Mouse (Mus musculus) embryonic facial prominence, embryonic 11.5 days (tissue): ENCODE results near the gene Adcy9. TPM values are rescaled to one million over a fixed set of nuclear protein-coding genes. Genes with fewer than 3 reads are reported as not detected.

ENCODE experiments used
- ATAC-seq: fragments of 200-750 bp; cut with Nextera tagmentation; replicated peaks from 2 replicates; pipeline ENCODE4 v1.8.0; 2017; ENCODE audit warnings: low read depth; ENCODE audit not compliant: insufficient number of reproducible peaks, low FRiP score, low TSS enrichment
- DNase-seq: peaks from one replicate; pipeline ENCODE4 v3.0.0-alpha.2; 2015; ENCODE audit warnings: low spot score
- H3K27ac ChIP-seq: fragments of 300-500 bp; sonication (generic); replicated peaks from 2 replicates; pipeline ENCODE4 v1.5.1; 2014; ENCODE audit warnings: mild to moderate bottlenecking, low read depth, low read length, control low read depth
- H3K27me3 ChIP-seq: fragments of 300-500 bp; sonication (generic); 2 replicates; pipeline ENCODE4 v1.6.1; 2014; ENCODE audit warnings: mild to moderate bottlenecking, low read length, moderate library complexity, mixed read lengths; ENCODE audit not compliant: control insufficient read depth, insufficient read depth
- H3K36me3 ChIP-seq: fragments of 300-500 bp; sonication (generic); replicated peaks from 2 replicates; pipeline ENCODE4 v1.6.1; 2014; ENCODE audit warnings: low read depth, mild to moderate bottlenecking, low read length, moderate library complexity, mixed read lengths; ENCODE audit not compliant: control insufficient read depth, insufficient read depth
- H3K4me1 ChIP-seq: fragments of 300-500 bp; sonication (generic); 2 replicates; pipeline ENCODE4 v1.6.1; 2014; ENCODE audit warnings: low read length, mixed read lengths; ENCODE audit not compliant: control insufficient read depth, insufficient read depth
- H3K4me2 ChIP-seq: fragments of 300-500 bp; sonication (generic); 2 replicates; pipeline ENCODE4 v1.6.1; 2014; ENCODE audit warnings: low read depth, mild to moderate bottlenecking, control low read depth, low read length, moderate library complexity
- H3K4me3 ChIP-seq: fragments of 300-500 bp; sonication (generic); 2 replicates; pipeline ENCODE4 v1.5.1; 2014; ENCODE audit warnings: low read depth, low read length, control low read depth
- H3K9ac ChIP-seq: fragments of 300-500 bp; sonication (generic); replicated peaks from 2 replicates; pipeline ENCODE4 v1.6.1; 2014; ENCODE audit warnings: mild to moderate bottlenecking, control low read depth, low read length
- H3K9me3 ChIP-seq: fragments of 300-500 bp; sonication (generic); replicated peaks from 2 replicates; pipeline ENCODE4 v1.6.1; 2016; ENCODE audit warnings: mild to moderate bottlenecking, low read length, inconsistent platforms, mixed read lengths; ENCODE audit not compliant: control insufficient read depth
- WGBS: fragments of 180-500 bp; shearing (Covaris S2); extraction: QIAGEN DNeasy Blood & Tissue Kit; methylation state at CpG from one replicate; pipeline ENCODE4 v1.1.7; 2014; 5-methylcytosine and 5-hydroxymethylcytosine counted together
- polyA plus RNA-seq: library from polyadenylated mRNA; unstranded; fragments of >200 nt; fragmentation: Nextera tagmentation; extraction: Ambion mirVana; gene quantifications from 2 replicates; pipeline ENCODE4 v1.2.1, GENCODE M21; 2014

Adcy9 gene
- polyA plus RNA-seq, 1 experiment from 2014 or later: 0.67 TPM

DNA sequence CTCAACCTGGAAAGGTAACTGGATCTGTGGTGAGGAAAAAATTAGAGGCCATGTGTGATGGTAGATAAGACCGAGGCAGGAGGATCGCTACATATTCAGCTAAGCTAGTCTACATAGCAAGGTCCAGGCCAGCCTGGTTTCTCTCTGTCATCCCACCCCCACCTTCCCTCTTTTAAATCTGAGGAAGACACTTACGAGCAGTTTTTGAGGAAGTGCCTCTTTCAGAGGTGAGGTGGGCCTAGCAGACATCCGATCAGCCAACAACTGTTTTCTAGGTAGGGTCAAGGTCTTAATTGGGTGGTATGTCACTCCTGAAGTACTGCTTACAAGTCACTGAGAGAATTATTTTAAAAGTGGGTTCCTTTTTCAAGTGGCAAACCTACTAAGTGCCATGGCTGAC is 138.8 kb downstream of the Adcy9 start:
- no peak overlapping the region for H3K27ac ChIP-seq
- no peak overlapping the region for H3K4me3 ChIP-seq
- H3K4me2 ChIP-seq: no peak overlapping the region
- H3K9ac ChIP-seq: no peak overlapping the region
- ATAC-seq (no peak), DNase-seq (no peak)
- no peaks in the 10 kb centered on the region for H3K4me1 ChIP-seq
- 73% methylated on average over 4 of the region's 4 CpGs for WGBS
- no peaks in the 10 kb centered on the region for H3K27me3 ChIP-seq
- no peaks in the 10 kb centered on the region; the same call in 1 of the 2 replicates for H3K36me3 ChIP-seq
- H3K9me3 ChIP-seq: no peaks in the 10 kb centered on the region

DNA sequence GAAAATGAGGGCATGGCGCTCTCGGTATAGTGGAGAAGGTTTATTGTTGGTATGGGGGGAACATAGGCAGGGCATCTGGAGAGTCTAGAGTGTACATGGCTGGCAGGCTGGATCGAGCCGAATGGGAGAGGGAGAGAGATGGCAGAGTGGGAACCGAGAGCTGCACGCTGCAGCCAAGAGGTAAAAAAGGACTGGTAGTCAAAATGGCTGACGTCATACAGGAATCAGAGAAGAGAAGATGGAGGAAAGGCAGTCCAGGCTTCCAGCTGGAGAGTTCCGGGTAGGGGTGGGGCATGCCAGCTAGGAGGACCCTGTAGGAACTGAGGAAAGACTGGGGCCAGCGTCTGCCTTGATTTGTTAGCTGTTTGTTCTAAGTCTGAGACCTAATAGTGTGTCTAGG is 139.3 kb downstream of the Adcy9 start:
- no peaks in the 10 kb centered on the region; the same call in 1 of the 2 replicates for H3K36me3 ChIP-seq
- no peak for ATAC-seq
- no peak overlapping the region for H3K4me3 ChIP-seq
- H3K27ac ChIP-seq: no peak overlapping the region
- no peak for DNase-seq
- no peaks in the 10 kb centered on the region for H3K27me3 ChIP-seq
- H3K9me3 ChIP-seq: no peaks in the 10 kb centered on the region
- H3K4me1 ChIP-seq: no peaks in the 10 kb centered on the region
- H3K4me2 ChIP-seq: no peak overlapping the region
- 82% methylated on average over 9 of the region's 9 CpGs for WGBS
- no peak overlapping the region for H3K9ac ChIP-seq

DNA sequence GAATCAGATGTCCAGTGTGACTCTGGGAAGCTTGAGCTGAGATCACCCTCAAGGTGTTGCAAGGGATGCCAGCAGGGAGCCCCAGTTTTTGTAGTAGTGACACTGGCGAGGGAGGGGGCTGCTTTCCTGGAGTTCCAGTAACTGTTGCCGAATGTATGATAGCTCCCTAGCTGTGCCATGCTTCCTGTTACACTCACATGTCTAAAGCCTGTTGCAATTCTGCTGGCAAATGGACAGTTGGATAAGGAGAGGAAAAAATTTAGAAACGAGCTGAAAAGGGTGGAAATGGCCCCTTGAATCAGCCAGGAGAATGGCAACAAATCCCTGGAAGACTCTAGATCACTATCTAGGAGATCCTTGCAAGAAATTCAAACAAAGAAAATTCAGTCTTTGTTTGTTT is 140.7 kb downstream of the Adcy9 start:
- H3K4me1 ChIP-seq: no peaks in the 10 kb centered on the region
- H3K27me3 ChIP-seq: no peaks in the 10 kb centered on the region
- 80% methylated on average over 3 of the region's 3 CpGs for WGBS
- DNase-seq (no peak), ATAC-seq (no peak)
- no peaks in the 10 kb centered on the region for H3K9me3 ChIP-seq
- no peak overlapping the region for H3K4me2 ChIP-seq
- H3K9ac ChIP-seq: no peak overlapping the region
- H3K4me3 ChIP-seq: no peak overlapping the region
- H3K27ac ChIP-seq: no peak overlapping the region
- no peaks in the 10 kb centered on the region for H3K36me3 ChIP-seq

DNA sequence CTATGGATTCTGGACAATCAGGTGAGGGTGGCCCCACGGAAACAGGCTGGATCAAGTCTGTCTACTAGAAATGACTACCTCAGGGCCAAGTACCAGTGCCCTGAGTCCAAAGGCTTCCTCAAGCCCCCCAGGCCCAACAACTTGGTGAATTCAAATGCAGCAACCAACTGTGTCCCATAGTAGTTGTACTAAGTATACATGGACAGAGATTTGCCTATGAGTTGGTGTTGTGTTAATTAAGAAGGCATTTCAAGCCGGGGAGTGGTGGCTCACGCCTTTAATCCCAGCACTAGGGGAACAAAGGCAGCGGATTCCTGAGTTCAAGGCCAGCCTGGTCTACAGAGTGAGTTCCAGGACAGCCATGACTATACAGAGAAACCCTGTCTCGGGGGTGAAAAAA is 143.7 kb downstream of the Adcy9 start:
- Histone ChIP-seq H3K9me3 (no peaks in the 10 kb centered on the region), H3K36me3 (no peaks in the 10 kb centered on the region), H3K4me3 (no peak overlapping the region), H3K27ac (no peak overlapping the region), H3K9ac (no peak overlapping the region), H3K4me1 (no peaks in the 10 kb centered on the region), H3K4me2 (no peak overlapping the region), H3K27me3 (no peaks in the 10 kb centered on the region)
- DNase-seq (no peak), ATAC-seq (no peak)
- WGBS: 83% methylated on average over 5 of the region's 5 CpGs

DNA sequence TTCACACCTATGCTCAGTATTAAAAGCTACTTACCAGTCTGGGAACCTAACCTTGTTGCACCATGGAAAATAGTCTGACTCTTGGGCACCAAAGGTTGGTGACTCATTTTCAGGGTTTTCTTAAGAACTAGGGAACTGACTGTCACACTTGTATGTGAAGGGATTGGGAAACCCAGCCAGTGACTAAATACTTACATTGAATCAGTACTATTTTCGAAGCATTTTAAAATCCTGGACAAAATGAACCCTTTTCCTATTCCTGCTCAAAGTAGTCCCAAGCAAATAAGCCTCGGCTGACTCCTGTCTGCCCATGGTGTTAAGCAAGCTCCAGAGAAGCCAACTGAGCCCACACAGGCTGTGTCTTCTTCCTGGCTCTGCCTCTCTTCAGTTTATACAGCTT is 144.1 kb downstream of the Adcy9 start:
- ATAC-seq (no peak), DNase-seq (no peak)
- Histone ChIP-seq H3K27me3 (no peaks in the 10 kb centered on the region), H3K9me3 (no peaks in the 10 kb centered on the region), H3K4me3 (no peak overlapping the region), H3K4me1 (no peaks in the 10 kb centered on the region), H3K9ac (no peak overlapping the region), H3K4me2 (no peak overlapping the region), H3K36me3 (no peaks in the 10 kb centered on the region), H3K27ac (no peak overlapping the region)
- 80% methylated on average over 2 of the region's 2 CpGs for WGBS

DNA sequence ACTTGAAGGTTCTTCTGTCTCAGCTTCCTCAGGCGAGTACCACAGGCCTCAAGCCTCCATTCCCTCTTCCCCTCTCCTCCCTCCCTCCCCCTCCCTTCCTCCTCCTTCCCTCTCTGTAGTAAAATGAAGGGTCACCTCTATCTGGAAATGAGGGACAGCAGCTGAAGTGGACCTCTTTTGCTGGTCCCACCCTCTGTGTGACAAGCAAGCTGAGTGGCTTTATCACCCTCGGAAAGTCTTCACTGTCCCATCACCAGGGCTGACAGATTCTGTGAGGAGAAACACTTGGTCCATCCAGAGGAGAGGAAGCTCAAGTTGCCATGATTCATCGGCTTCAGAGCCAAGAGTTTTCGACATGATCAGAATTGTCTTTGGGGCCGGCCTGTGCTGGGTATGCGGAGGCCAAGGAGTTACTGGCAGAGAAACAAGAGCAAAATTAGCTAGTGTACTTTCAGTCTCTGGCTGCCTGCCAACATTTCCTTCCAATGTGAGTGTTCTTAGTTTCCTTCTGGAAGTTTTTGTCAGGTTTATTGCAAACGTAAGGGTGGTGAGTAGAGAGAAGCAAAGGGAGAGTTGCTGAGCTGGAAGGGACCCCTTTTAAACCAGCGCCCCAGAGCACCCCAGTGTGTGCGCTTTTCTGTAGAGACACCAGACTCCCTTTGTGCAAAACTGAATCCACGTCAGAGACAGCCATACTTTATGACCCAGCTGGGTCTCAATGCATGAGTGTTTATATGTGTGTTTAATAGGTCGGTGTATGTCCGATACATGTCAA is 146.4 kb downstream of the Adcy9 start:
- DNase-seq: peak; percentile 22
- Histone ChIP-seq H3K9me3 (no peaks in the 10 kb centered on the region), H3K27ac (no peak overlapping the region), H3K27me3 (no peaks in the 10 kb centered on the region), H3K4me1 (no peaks in the 10 kb centered on the region), H3K4me3 (no peak overlapping the region), H3K4me2 (no peak overlapping the region), H3K9ac (no peak overlapping the region), H3K36me3 (no peaks in the 10 kb centered on the region)
- WGBS: 79% methylated on average over 12 of the region's 12 CpGs
- ATAC-seq: no peak

DNA sequence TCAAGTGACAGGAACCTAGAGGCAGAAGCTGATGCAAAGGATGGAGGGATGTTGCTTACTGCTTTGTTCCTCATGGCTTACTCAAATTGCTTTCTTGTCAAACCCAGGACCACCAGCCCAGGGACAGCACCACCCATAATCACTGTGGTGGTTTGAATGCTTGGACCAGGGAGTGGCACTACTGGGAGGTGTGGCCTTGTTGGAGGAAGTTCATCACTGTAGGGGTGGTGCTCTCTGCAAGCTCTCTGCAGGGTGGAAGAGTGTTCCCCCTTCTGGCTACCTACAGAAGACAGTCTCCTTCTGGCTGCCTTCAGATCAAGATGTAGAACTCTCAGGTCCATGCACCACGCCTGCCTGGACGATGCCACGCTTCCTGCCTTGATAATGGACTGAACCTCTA is 148.0 kb downstream of the Adcy9 start:
- ATAC-seq (no peak), DNase-seq (no peak)
- Histone ChIP-seq H3K36me3 (no peaks in the 10 kb centered on the region), H3K9ac (no peak overlapping the region), H3K4me2 (no peak overlapping the region), H3K9me3 (no peaks in the 10 kb centered on the region), H3K27me3 (no peaks in the 10 kb centered on the region), H3K4me3 (no peak overlapping the region), H3K4me1 (no peaks in the 10 kb centered on the region), H3K27ac (no peak overlapping the region)
- 86% methylated on average over 3 of the region's 3 CpGs for WGBS

DNA sequence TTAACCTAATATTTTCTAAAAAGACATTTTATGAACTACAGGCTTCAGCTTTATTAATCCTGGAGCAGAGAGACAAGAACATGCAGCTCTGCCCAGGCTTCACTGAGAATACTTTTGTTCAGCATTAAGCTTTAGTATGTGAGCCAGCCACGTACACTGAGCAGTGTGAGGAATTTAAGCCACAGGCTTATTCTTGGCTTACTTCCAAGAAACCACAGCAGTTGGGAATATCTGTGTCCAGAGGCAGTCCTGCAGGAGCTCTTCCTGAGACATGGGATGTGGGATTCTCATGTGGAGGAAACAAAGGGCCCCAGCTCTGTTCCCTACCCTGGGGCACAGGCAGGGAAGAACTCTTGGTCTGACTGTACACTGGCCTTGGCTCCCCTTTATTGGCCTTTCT is 149.4 kb downstream of the Adcy9 start:
- Histone ChIP-seq H3K9ac (no peak overlapping the region), H3K4me2 (no peak overlapping the region), H3K9me3 (no peaks in the 10 kb centered on the region), H3K4me1 (no peaks in the 10 kb centered on the region), H3K36me3 (no peaks in the 10 kb centered on the region), H3K27ac (no peak overlapping the region), H3K4me3 (no peak overlapping the region), H3K27me3 (no peaks in the 10 kb centered on the region)
- WGBS: 14% methylated on average over 1 of the region's 1 CpGs
- DNase-seq (peak; percentile 43), ATAC-seq (no peak)
